Mouse (Mus musculus): ENCODE data around the gene Mtrex. TPM values are rescaled to one million over a fixed set of nuclear protein-coding genes. Genes with fewer than 3 reads are reported as not detected.
A peak's percentile ranks its signal among the peaks of the same experiment; 100 is the strongest.

Mtrex gene
- 90.0 and 98.3 TPM in 2 replicates for polyA plus RNA-seq (2016; fragmentation: Nextera tagmentation; extraction: Ambion mirVana)

DNA sequence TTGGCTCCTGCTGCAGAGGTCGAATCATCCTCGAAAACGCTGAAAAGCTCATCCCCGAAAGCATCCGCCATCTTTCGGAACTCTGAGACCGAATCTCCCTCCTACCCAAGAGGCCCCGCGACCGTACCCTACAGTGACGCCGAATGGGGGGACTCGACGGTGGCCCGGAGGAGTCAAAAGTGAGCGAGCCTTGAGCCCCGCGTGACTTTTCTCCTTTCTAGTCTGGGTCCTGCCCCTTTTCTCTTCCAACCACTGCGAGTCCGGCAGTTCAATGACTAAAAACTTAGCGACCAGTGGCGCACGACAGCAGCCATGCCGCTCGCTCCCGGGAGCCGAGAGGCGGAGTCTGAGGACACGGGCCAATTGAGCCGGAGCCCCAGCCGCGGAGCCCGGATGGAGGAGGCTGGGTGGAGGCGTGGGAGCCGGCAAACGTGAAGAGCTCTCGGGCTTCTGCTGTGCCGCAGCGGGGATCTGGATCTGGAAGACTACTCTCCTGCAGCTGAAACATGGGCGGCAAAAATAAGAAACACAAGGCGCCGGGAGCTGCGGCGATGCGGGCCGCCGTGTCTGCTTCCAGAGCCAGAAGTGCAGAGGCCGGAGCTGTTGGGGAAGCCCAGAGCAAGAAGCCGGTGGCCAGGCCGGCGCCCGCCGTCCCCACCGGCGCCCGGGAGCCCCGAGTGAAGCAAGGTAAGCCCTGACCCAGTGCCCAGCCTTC, at the start of gene Mtrex, which contains the start of gene Dhx29:
Gene Mtrex, minus strand, starts transcription at position 112 of the 715 bp plus-strand sequence.
Gene Dhx29, plus strand, starts transcription at position 168 of the 715 bp plus-strand sequence.
- under 1% methylated on average over 52 of the region's 57 CpGs for WGBS
- Histone ChIP-seq H3K4me2 (peak within 1 kb of the TSS; percentile 75), H3K4me1 (peaks cover 26% of the 10 kb centered on the region), H3K9ac (peak within 1 kb of the TSS; percentile 85), H3K27me3 (no peaks in the 10 kb centered on the region), H3K9me3 (no peaks in the 10 kb centered on the region), H3K4me3 (replicated peaks) (peak within 1 kb of the TSS; percentile 90), H3K27ac (peak within 1 kb of the TSS; percentile 88), H3K36me3 (replicated peaks) (peaks cover 21% of the 10 kb centered on the region)
- ATAC-seq (ENCODE audit: low FRiP score): peak; percentile 99

DNA sequence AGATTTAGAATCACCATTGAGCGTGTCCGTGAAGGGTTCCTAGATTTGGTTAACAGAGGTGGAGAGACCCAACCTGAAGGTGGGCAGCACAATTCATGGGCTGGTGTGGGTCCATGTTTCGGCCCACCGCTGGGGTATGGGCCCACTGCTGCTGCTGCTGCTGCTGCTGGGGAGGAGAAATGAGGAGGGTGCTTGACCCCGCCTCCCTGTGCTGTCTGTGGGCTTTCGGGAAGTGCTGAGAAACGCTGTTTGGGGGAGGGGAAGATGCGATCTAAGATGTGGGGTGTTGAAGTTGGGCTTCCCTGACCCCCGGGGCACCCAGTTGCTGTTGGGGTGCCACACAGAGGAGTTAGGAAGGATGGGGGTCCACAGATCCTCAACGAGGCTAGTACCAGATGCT, 49.5 kb upstream of the Mtrex start:
- Histone ChIP-seq H3K4me1 (no peaks in the 10 kb centered on the region), H3K36me3 (replicated peaks) (no peaks in the 10 kb centered on the region), H3K4me3 (replicated peaks) (no peak overlapping the region), H3K9me3 (no peaks in the 10 kb centered on the region), H3K9ac (no peak overlapping the region), H3K4me2 (no peak overlapping the region), H3K27ac (no peak overlapping the region), H3K27me3 (peaks cover 48% of the 10 kb centered on the region)
- 43% methylated on average over 10 of the region's 10 CpGs for WGBS
- ATAC-seq (ENCODE audit: low FRiP score): no peak

DNA sequence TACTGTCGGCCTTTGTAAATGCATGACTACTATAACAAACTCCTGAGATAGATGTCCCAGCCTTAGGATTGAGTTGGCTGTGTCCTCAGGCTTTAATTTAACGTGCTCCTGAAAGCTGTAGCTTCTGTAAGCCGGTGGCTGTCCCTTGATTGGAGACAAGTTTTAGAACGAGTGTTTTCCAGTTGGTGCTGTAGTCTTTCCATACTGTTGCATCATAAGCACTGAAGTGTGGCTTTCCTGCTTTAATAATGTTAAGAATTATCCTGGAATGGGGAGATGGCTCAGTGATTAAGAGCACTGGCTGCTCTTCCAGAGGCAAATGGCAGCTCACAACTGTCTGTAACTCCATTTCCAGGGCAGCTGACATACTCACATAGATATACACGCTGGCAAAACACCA, 40.1 kb upstream of the Mtrex start:
- peaks cover 59% of the 10 kb centered on the region for H3K36me3 ChIP-seq (replicated peaks)
- no peak for ATAC-seq (ENCODE audit: low FRiP score)
- no peaks in the 10 kb centered on the region for H3K9me3 ChIP-seq
- no peak overlapping the region for H3K27ac ChIP-seq
- WGBS: 90% methylated on average over 5 of the region's 5 CpGs
- no peaks in the 10 kb centered on the region for H3K27me3 ChIP-seq
- H3K4me1 ChIP-seq: no peaks in the 10 kb centered on the region
- H3K4me3 ChIP-seq (replicated peaks): no peak overlapping the region
- H3K9ac ChIP-seq: no peak overlapping the region
- no peak overlapping the region for H3K4me2 ChIP-seq

DNA sequence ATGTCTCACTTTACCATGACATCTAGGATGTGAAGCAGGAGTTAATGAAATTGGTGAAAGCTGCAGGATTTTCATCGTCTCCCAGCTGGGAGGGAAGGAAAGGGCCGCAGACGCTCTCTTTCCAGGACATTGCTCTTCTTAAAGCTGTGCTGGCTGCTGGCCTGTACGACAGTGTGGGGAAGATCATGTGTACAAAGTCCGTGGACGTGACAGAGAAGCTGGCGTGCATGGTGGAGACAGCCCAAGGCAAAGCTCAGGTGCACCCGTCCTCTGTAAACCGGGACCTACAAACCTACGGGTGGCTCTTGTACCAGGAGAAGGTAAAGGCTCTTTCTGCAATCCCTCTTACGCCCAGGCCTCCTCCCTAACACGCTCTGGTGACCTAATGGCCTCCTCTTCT, 37.2 kb upstream of the Mtrex start:
- Histone ChIP-seq H3K36me3 (replicated peaks) (peaks cover 71% of the 10 kb centered on the region), H3K9me3 (no peaks in the 10 kb centered on the region), H3K27me3 (no peaks in the 10 kb centered on the region), H3K27ac (no peak overlapping the region), H3K9ac (no peak overlapping the region), H3K4me3 (replicated peaks) (no peak overlapping the region), H3K4me1 (no peaks in the 10 kb centered on the region), H3K4me2 (no peak overlapping the region)
- ATAC-seq (ENCODE audit: low FRiP score): no peak
- 92% methylated on average over 12 of the region's 12 CpGs for whole genome bisulfite sequencing

DNA sequence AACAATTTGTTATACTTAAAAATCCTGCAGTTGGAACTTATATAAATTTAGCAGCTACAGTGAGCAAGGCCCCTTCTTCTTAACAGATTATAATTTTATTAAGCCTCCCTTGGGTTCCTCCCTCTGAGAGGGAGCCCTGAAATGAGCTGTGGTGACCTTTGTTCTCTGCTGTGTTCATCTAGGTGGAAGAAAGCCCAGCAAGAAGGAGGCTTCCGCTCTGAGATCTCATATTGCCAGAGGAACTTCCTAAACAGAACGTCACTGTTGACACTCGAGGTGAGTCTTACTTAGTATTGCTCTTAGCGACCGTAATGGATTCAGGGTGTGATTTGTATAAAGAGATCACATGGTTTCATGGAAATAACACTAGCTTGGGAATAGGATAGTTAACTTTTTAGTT, 35.9 kb upstream of the Mtrex start:
- Histone ChIP-seq H3K4me3 (replicated peaks) (no peak overlapping the region), H3K9me3 (no peaks in the 10 kb centered on the region), H3K27me3 (no peaks in the 10 kb centered on the region), H3K36me3 (replicated peaks) (peaks cover 68% of the 10 kb centered on the region), H3K9ac (no peak overlapping the region), H3K4me2 (no peak overlapping the region), H3K4me1 (no peaks in the 10 kb centered on the region), H3K27ac (no peak overlapping the region)
- ATAC-seq (ENCODE audit: low FRiP score): no peak
- whole genome bisulfite sequencing: 83% methylated on average over 5 of the region's 5 CpGs

DNA sequence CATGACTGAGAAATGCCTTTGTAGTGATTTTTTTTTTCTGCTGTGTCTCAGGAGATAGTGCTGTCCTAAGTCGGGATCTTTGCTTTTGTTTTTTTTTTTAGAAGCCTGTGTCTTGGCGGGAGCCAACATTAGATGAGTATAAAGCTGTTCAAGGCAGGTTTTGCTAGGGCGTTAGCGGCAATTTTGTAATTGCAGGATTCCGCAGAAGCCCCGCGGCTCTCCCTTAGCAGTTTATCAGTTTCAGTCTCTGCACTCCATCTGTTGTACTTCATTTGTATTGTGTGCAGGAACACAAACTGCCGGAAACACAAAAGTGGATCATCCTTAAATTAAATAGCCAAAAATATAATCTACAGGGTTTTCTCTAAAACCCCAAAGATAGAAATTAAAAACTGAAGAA, 26.9 kb upstream of the Mtrex start:
- no peaks in the 10 kb centered on the region for H3K9me3 ChIP-seq
- no peak overlapping the region for H3K4me3 ChIP-seq (replicated peaks)
- H3K36me3 ChIP-seq (replicated peaks): peaks cover 71% of the 10 kb centered on the region
- H3K4me2 ChIP-seq: no peak overlapping the region
- H3K27me3 ChIP-seq: no peaks in the 10 kb centered on the region
- 93% methylated on average over 8 of the region's 8 CpGs for WGBS
- no peak for ATAC-seq (ENCODE audit: low FRiP score)
- no peak overlapping the region for H3K27ac ChIP-seq
- H3K9ac ChIP-seq: no peak overlapping the region
- no peaks in the 10 kb centered on the region for H3K4me1 ChIP-seq

DNA sequence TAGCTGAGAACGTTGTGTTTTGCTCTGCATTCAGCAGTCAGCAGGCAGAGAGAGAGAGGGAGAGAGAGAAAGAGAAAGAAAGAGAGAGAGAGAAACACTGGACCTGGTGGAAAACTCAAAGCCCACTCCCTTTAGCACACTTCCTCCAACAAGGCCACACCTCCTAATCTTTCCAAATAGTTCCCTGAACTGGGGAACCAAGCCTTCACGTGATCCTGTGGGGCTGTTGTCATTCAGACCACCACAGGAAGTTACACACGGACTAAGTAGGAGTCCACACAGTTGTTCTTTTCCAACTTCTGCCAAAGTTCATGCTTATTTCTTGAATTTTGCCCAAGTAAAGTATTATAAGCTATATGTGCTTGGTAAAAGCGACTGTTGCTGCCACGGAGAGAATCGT, 18.7 kb upstream of the Mtrex start:
- Histone ChIP-seq H3K9me3 (no peaks in the 10 kb centered on the region), H3K4me3 (replicated peaks) (no peak overlapping the region), H3K27me3 (no peaks in the 10 kb centered on the region), H3K9ac (no peak overlapping the region), H3K4me2 (no peak overlapping the region), H3K27ac (no peak overlapping the region), H3K4me1 (no peaks in the 10 kb centered on the region), H3K36me3 (replicated peaks) (peaks cover 82% of the 10 kb centered on the region)
- 92% methylated on average over 6 of the region's 6 CpGs for WGBS
- ATAC-seq (ENCODE audit: low FRiP score): no peak

DNA sequence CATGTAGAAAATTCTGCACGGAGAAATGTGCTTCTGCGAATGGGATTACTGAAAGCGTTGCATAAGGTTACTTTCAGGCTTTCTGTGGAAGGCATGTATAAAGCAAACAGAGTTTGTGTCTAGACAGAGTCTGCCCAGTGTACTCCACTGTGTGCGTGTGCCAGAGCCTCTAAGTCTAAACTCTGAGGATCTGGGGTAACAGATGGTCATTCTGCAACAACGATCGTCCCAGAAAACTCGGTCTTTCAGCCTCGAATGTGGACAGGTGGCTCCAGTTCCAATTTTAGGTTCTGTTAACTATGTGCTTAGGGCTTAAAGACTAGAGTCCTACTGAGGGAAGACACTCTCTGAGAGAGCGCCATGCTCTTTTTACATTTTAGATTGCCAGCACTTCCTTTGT, 18.1 kb upstream of the Mtrex start:
- Histone ChIP-seq H3K9ac (no peak overlapping the region), H3K27me3 (no peaks in the 10 kb centered on the region), H3K27ac (no peak overlapping the region), H3K36me3 (replicated peaks) (peaks cover 83% of the 10 kb centered on the region), H3K4me1 (no peaks in the 10 kb centered on the region), H3K4me3 (replicated peaks) (no peak overlapping the region), H3K9me3 (no peaks in the 10 kb centered on the region), H3K4me2 (no peak overlapping the region)
- 97% methylated on average over 9 of the region's 9 CpGs for WGBS
- no peak for ATAC-seq (ENCODE audit: low FRiP score)

DNA sequence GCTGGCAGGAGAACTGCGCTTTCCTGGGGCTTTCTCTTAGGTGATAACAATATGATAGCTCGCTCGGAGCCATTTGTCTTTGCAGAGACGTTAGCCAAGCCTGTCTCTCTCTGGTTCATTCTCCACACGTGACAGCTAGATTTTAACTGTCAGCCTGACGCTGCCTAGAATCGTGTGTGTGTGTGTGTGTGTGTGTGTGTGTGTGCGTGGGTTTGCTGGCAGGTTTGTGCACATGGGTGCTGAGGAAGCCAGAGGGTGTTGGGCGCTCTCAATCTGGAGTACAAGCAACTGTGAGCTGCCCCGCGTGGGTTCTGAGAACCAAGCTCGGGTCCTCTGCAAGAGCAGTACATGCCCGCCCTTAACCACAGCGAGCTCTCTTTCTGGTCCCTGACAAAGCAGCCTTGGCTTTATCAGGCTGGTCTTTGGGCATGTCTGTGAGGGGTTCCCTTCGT, 14.7 kb upstream of the Mtrex start:
- no peak overlapping the region for H3K27ac ChIP-seq
- H3K36me3 ChIP-seq (replicated peaks): peaks cover 83% of the 10 kb centered on the region
- H3K4me1 ChIP-seq: no peaks in the 10 kb centered on the region
- H3K4me2 ChIP-seq: no peak overlapping the region
- ATAC-seq (ENCODE audit: low FRiP score): no peak
- H3K9ac ChIP-seq: no peak overlapping the region
- no peaks in the 10 kb centered on the region for H3K27me3 ChIP-seq
- no peak overlapping the region for H3K4me3 ChIP-seq (replicated peaks)
- H3K9me3 ChIP-seq: no peaks in the 10 kb centered on the region
- WGBS: 83% methylated on average over 15 of the region's 15 CpGs

DNA sequence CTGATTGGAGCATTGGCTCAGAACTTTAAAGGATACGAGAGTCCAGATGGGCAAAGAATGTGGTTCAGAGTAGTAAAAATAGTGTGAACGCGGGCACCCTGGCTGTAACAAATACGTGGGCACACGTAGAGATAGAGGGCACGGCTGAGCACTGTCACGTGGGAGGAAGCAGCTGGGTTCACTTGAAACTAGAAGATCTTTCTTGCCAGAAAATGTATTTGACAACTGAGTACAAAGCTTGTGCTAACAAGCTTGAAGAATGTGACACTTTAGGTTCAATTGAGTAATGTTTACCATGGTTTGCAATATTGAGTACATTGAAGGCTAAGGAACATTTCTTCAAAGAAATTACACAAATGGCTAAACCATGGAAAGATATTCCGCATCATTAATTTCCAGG, 10.9 kb upstream of the Mtrex start:
- H3K4me2 ChIP-seq: no peak overlapping the region
- H3K27me3 ChIP-seq: no peaks in the 10 kb centered on the region
- H3K9me3 ChIP-seq: no peaks in the 10 kb centered on the region
- no peak overlapping the region for H3K27ac ChIP-seq
- ATAC-seq (ENCODE audit: low FRiP score): no peak
- H3K4me3 ChIP-seq (replicated peaks): no peak overlapping the region
- H3K9ac ChIP-seq: no peak overlapping the region
- H3K4me1 ChIP-seq: no peaks in the 10 kb centered on the region
- 93% methylated on average over 8 of the region's 8 CpGs for WGBS
- peaks cover 72% of the 10 kb centered on the region for H3K36me3 ChIP-seq (replicated peaks)

DNA sequence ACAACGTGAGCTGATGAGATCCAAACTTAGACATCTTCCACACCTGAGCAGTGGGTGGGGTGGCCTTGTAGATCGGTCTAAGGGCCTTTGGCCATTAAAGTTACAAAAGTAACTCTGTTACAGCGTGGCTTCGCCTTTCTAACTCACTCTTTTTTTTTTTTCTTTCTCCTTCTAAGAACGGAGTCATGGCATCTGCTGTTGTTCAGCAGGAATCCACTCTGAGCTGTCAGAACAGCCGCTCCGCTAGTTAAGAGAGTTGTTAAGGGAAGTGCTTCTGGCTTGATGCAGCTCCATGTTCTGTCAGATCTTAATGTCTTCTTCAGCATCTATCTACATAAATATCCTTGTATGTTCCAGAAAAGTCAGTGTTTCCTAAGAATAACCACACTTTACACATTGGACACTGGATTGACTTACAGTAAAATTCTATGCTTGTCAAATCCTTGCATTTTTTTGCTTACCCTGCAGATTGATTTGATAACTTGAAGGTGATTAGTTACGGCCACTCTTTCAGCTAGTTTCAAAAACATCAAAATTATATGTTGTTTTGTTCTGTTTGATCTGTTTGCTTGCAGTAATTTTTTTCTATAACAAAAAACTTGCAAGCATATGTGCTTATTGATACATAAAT, 955 bp upstream of the Mtrex start:
- no peak for ATAC-seq (ENCODE audit: low FRiP score)

DNA sequence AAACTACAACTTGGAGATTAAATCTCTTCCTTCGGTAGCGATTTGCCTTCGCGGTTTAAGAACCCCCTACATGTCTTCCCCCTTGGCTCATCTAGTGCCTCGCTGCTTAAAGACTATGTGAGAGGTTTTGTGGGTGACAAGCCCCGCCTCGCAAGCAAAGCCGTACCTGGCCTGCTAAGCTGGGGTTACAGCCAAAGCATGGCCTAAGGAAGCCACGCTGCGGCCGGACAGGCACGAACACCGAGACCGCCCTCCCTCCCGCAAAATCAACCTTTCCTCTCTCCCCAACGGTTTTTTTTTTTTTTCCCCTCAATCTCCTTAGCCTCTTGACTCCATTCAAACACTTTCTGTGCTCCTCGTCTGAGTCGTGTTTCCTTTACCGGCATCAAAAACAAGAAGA, 402 bp downstream of the Mtrex start:
- Histone ChIP-seq H3K4me3 (replicated peaks) (peak overlapping the region; percentile 90), H3K27me3 (no peaks in the 10 kb centered on the region), H3K4me1 (peaks cover 26% of the 10 kb centered on the region), H3K9me3 (no peaks in the 10 kb centered on the region), H3K9ac (peak overlapping the region; percentile 85), H3K4me2 (peak overlapping the region; percentile 75), H3K27ac (peak overlapping the region; percentile 88), H3K36me3 (replicated peaks) (peaks cover 17% of the 10 kb centered on the region)
- WGBS: under 1% methylated on average over 19 of the region's 19 CpGs
- peak; percentile 39; the same call in 1 of the 2 replicates for ATAC-seq (ENCODE audit: low FRiP score)

More for the DNA sequence above, 955 bp upstream of the Mtrex start:
- H3K36me3 ChIP-seq (replicated peaks): peaks cover 28% of the 10 kb centered on the region
- H3K27me3 ChIP-seq: no peaks in the 10 kb centered on the region
- H3K9me3 ChIP-seq: no peaks in the 10 kb centered on the region
- 9% methylated on average over 8 of the region's 8 CpGs for WGBS
- H3K4me1 ChIP-seq: peaks cover 26% of the 10 kb centered on the region
- H3K4me2 ChIP-seq: peak overlapping the region; percentile 75
- peak overlapping the region; percentile 85 for H3K9ac ChIP-seq
- peak overlapping the region; percentile 88 for H3K27ac ChIP-seq
- peak overlapping the region; percentile 90 for H3K4me3 ChIP-seq (replicated peaks)

DNA sequence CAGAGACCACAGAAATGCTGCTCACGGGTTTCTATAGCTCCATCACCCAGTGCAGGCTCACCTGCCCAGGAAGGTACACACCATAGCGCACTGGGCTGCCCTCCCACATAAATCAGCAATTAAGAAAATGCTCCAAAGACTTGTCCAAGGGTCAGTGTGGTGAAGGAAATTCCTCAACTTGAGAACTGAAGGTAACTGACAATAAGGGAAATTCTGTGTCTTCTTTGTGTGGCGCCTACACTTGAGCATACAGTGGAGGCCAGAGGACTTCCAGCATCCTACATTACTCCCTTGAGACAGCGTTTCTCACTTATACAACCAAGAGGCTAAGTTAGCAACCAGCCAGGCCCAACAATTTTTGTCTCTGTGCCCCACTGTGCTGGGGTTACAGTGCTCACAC, 1.2 kb downstream of the Mtrex start:
- H3K4me3 ChIP-seq (replicated peaks): peak overlapping the region; percentile 90

More for the DNA sequence above, 1.2 kb downstream of the Mtrex start:
- Histone ChIP-seq H3K36me3 (replicated peaks) (peaks cover 15% of the 10 kb centered on the region), H3K27ac (no peak overlapping the region), H3K9me3 (no peaks in the 10 kb centered on the region), H3K4me1 (peaks cover 26% of the 10 kb centered on the region), H3K27me3 (no peaks in the 10 kb centered on the region), H3K4me2 (peak overlapping the region; percentile 75), H3K9ac (peak overlapping the region; percentile 85)
- WGBS: 79% methylated on average over 4 of the region's 4 CpGs
- ATAC-seq (ENCODE audit: low FRiP score): no peak

Measured in forebrain, embryonic 12.5 days (tissue).